Mouse (Mus musculus) MEL (cell line): ENCODE data around the gene Mxra7. TPM values are rescaled to one million over a fixed set of nuclear protein-coding genes. Genes with fewer than 3 reads are reported as not detected.

ENCODE experiments used
- DNase-seq: peaks from one replicate; pipeline ENCODE4 v3.0.0; 2011; ENCODE audit warnings: low read depth, low spot score
- H3K27ac ChIP-seq: 2 replicates; pipeline ENCODE4 v1.5.1; 2012; ENCODE audit warnings: low read depth, mild to moderate bottlenecking, control low read depth, low read length, moderate library complexity; ENCODE audit not compliant: control insufficient read depth
- H3K27me3 ChIP-seq, 2 experiments: fragments of 150-350 bp in 1 of 2; sonication (generic) in 1 of 2; 2 replicates each; pipeline ENCODE4 v1.6.1; 2012; ENCODE audit warnings: low read length in 2 of 2, mild to moderate bottlenecking in 2 of 2, improper control_type of control experiment in 1 of 2, moderate library complexity in 1 of 2; ENCODE audit not compliant: insufficient read depth in 2 of 2, control insufficient read depth in 1 of 2
- H3K36me3 ChIP-seq, 2 experiments: 2 replicates each; pipeline ENCODE4 v1.6.1; 2012 to 2014; ENCODE audit warnings: low read length in 2 of 2, improper control_type of control experiment in 1 of 2, inconsistent platforms in 1 of 2, mild to moderate bottlenecking in 1 of 2; ENCODE audit not compliant: insufficient read depth in 2 of 2, control insufficient read depth in 1 of 2
- H3K4me1 ChIP-seq, 2 experiments: fragments of 150-350 bp in 1 of 2; sonication (generic) in 1 of 2; 2 replicates each; pipeline ENCODE4 v1.6.1; 2012; ENCODE audit warnings: low read length in 2 of 2, improper control_type of control experiment in 1 of 2, mild to moderate bottlenecking in 1 of 2; ENCODE audit not compliant: insufficient read depth in 2 of 2, control insufficient read depth in 1 of 2
- H3K4me3 ChIP-seq, 2 experiments: fragments of 150-350 bp in 1 of 2; sonication (generic) in 1 of 2; 2 replicates each; pipeline ENCODE4 v1.5.1; 2012; ENCODE audit warnings: low read depth in 2 of 2, low read length in 2 of 2, mild to moderate bottlenecking in 2 of 2, moderate library complexity in 2 of 2, control low read depth in 1 of 2, improper control_type of control experiment in 1 of 2; ENCODE audit not compliant: control insufficient read depth in 1 of 2, insufficient read depth in 1 of 2
- H3K79me2 ChIP-seq: 2 replicates; pipeline ENCODE4 v1.6.1; 2012; ENCODE audit warnings: mild to moderate bottlenecking, low read length, moderate library complexity; ENCODE audit not compliant: control insufficient read depth, poor library complexity, insufficient read depth
- H3K9ac ChIP-seq: 2 replicates; pipeline ENCODE4 v1.6.1; 2012; ENCODE audit warnings: low read depth, mild to moderate bottlenecking, control low read depth, low read length, moderate library complexity; ENCODE audit not compliant: control insufficient read depth, poor library complexity, severe bottlenecking
- H3K9me3 ChIP-seq: fragments of 150-350 bp; sonication (generic); replicated peaks from 2 replicates; pipeline ENCODE4 v1.6.1; 2012; ENCODE audit warnings: mild to moderate bottlenecking, low read length, improper control_type of control experiment, moderate library complexity; ENCODE audit not compliant: insufficient read depth
- CHD1 ChIP-seq: IDR thresholded peaks from 2 replicates; pipeline ENCODE4 v1.6.1; 2012; ENCODE audit warnings: low read depth, mild to moderate bottlenecking, inconsistent platforms, low read length, improper control_type of control experiment
- CHD2 ChIP-seq: IDR thresholded peaks from 2 replicates; pipeline ENCODE4 v1.6.1; 2011; ENCODE audit warnings: low read length, improper control_type of control experiment
- CTCF ChIP-seq, 3 experiments: IDR thresholded peaks in 2 of 3; conservative IDR thresholded peaks in 1 of 3; 2 replicates each; pipeline ENCODE4 v1.5.1; 2011 to 2012; ENCODE audit warnings: low read length in 3 of 3, low read depth in 2 of 3, mild to moderate bottlenecking in 2 of 3, improper control_type of control experiment in 1 of 3, inconsistent platforms in 1 of 3, mixed read lengths in 1 of 3, moderate library complexity in 1 of 3; ENCODE audit not compliant: control insufficient read depth in 1 of 3, insufficient read depth in 1 of 3, poor library complexity in 1 of 3, severe bottlenecking in 1 of 3
- E2F4 ChIP-seq: IDR thresholded peaks from 2 replicates; pipeline ENCODE4 v1.6.1; 2011; ENCODE audit warnings: low read depth, low read length, improper control_type of control experiment, borderline replicate concordance
- ELF1 ChIP-seq: IDR thresholded peaks from 2 replicates; pipeline ENCODE4 v1.6.1; 2014; ENCODE audit warnings: low read depth, mild to moderate bottlenecking, inconsistent platforms, low read length, improper control_type of control experiment, moderate library complexity
- EP300 ChIP-seq, 2 experiments: IDR thresholded peaks; 2 replicates each; pipeline ENCODE4 v1.6.1; 2011; ENCODE audit warnings: improper control_type of control experiment in 2 of 2, low read length in 2 of 2, low read depth in 1 of 2, mild to moderate bottlenecking in 1 of 2
- GABPA ChIP-seq: IDR thresholded peaks from 2 replicates; pipeline ENCODE4 v1.6.1; 2012; ENCODE audit warnings: low read depth, mild to moderate bottlenecking, inconsistent platforms, low read length, improper control_type of control experiment, moderate library complexity
- JUND ChIP-seq: IDR thresholded peaks from 2 replicates; pipeline ENCODE4 v1.6.1; 2011; ENCODE audit warnings: low read depth, mild to moderate bottlenecking, improper control_type of control experiment, low read length
- KAT2A ChIP-seq: conservative IDR thresholded peaks from 2 replicates; pipeline ENCODE4 v1.6.1; 2012; ENCODE audit warnings: low read depth, low read length, improper control_type of control experiment, inconsistent platforms
- MAFK ChIP-seq: IDR thresholded peaks from 2 replicates; pipeline ENCODE4 v1.6.1; 2011; ENCODE audit warnings: low read depth, mild to moderate bottlenecking, low read length, improper control_type of control experiment, borderline replicate concordance
- MAX ChIP-seq: IDR thresholded peaks from 2 replicates; pipeline ENCODE4 v1.6.1; 2011; ENCODE audit warnings: low read length, improper control_type of control experiment
- MYB ChIP-seq: IDR thresholded peaks from 2 replicates; pipeline ENCODE4 v1.6.1; 2011; ENCODE audit warnings: mild to moderate bottlenecking, low read depth, low read length, improper control_type of control experiment
- MYC ChIP-seq: IDR thresholded peaks from 2 replicates; pipeline ENCODE4 v1.6.1; 2011; ENCODE audit warnings: low read depth, mild to moderate bottlenecking, low read length, improper control_type of control experiment, moderate library complexity
- NELFE ChIP-seq: IDR thresholded peaks from 2 replicates; pipeline ENCODE4 v1.6.1; 2011; ENCODE audit warnings: low read depth, low read length, improper control_type of control experiment
- NRF1 ChIP-seq: IDR thresholded peaks from 2 replicates; pipeline ENCODE4 v1.6.1; 2014; ENCODE audit warnings: low read depth, mild to moderate bottlenecking, inconsistent platforms, low read length, improper control_type of control experiment, moderate library complexity; ENCODE audit not compliant: poor library complexity, insufficient read depth, severe bottlenecking
- POLR2AphosphoS2 ChIP-seq: IDR thresholded peaks from 2 replicates; pipeline ENCODE4 v1.6.1; 2011; ENCODE audit warnings: low read length, improper control_type of control experiment
- POLR2AphosphoS5 ChIP-seq: IDR thresholded peaks from 2 replicates; pipeline ENCODE4 v1.6.1; 2012; ENCODE audit warnings: low read depth, borderline replicate concordance, mild to moderate bottlenecking, inconsistent platforms, low read length, moderate library complexity, mixed read lengths
- RAD21 ChIP-seq: IDR thresholded peaks from 2 replicates; pipeline ENCODE4 v1.6.1; 2011; ENCODE audit warnings: mild to moderate bottlenecking, low read depth, low read length, improper control_type of control experiment
- RCOR1 ChIP-seq: IDR thresholded peaks from 2 replicates; pipeline ENCODE4 v1.6.1; 2012; ENCODE audit warnings: low read depth, mild to moderate bottlenecking, inconsistent platforms, low read length, improper control_type of control experiment
- SIN3A ChIP-seq: IDR thresholded peaks from 2 replicates; pipeline ENCODE4 v1.6.1; 2012; ENCODE audit warnings: low read length, improper control_type of control experiment, inconsistent platforms
- SMC3 ChIP-seq: IDR thresholded peaks from 2 replicates; pipeline ENCODE4 v1.6.1; 2011; ENCODE audit warnings: low read depth, low read length, improper control_type of control experiment
- TCF12 ChIP-seq: IDR thresholded peaks from 2 replicates; pipeline ENCODE4 v1.6.1; 2014; ENCODE audit warnings: low read depth, mild to moderate bottlenecking, inconsistent platforms, low read length, improper control_type of control experiment, moderate library complexity
- UBTF ChIP-seq: IDR thresholded peaks from 2 replicates; pipeline ENCODE4 v1.6.1; 2012; ENCODE audit warnings: low read depth, mild to moderate bottlenecking, inconsistent platforms, low read length, improper control_type of control experiment, moderate library complexity, borderline replicate concordance; ENCODE audit not compliant: insufficient read depth
- ZKSCAN1 ChIP-seq: IDR thresholded peaks from 2 replicates; pipeline ENCODE4 v1.6.1; 2012; ENCODE audit warnings: low read depth, mild to moderate bottlenecking, inconsistent platforms, low read length, improper control_type of control experiment, moderate library complexity
- ZMIZ1 ChIP-seq: IDR thresholded peaks from 2 replicates; pipeline ENCODE4 v1.6.1; 2012; ENCODE audit warnings: low read depth, mild to moderate bottlenecking, inconsistent platforms, low read length, improper control_type of control experiment, moderate library complexity
- ZNF384 ChIP-seq: IDR thresholded peaks from 2 replicates; pipeline ENCODE4 v1.6.1; 2012; ENCODE audit warnings: low read depth, mild to moderate bottlenecking, inconsistent platforms, low read length, improper control_type of control experiment
- polyA plus RNA-seq, 2 experiments: library from polyadenylated mRNA; stranded (reverse) in 1 of 2; unstranded in 1 of 2; fragments of >175 nt in 1 of 2; fragments of >200 nt in 1 of 2; gene quantifications; 2 replicates each; pipeline versions ENCODE4 v1.2.1 to v1.2.4; 2012; ENCODE audit warnings: low replicate concordance in 2 of 2, low read depth in 1 of 2; ENCODE audit not compliant: insufficient read length in 2 of 2, insufficient read depth in 1 of 2, missing spikeins in 1 of 2
- total RNA-seq: library from RNA; depleted of rRNA; stranded (reverse); fragments of 300-350 nt; gene quantifications from 2 replicates; pipeline ENCODE4 v1.2.3, GENCODE M21; 2012

Mxra7 gene
- total and polyA plus RNA-seq, 3 experiments, result 2.7 to 9.3 TPM; not detected in 1

GRCm38 (mm10) chr11:116823255-116823654 lies 4.6 kb downstream of the Mxra7 start:
- H3K9ac ChIP-seq, result no peak overlapping the region
- H3K9me3 ChIP-seq, result no peaks in the 10 kb centered on the region
- no peak overlapping the region for H3K4me3 ChIP-seq
- TF ChIP-seq CHD2, result no peak
- no peak for TF ChIP-seq POLR2AphosphoS2
- no peak for TF ChIP-seq MYC
- no peak for TF ChIP-seq NELFE
- TF ChIP-seq SIN3A, result no peak
- TF ChIP-seq ELF1, result no peak
- TF ChIP-seq KAT2A, result no peak
- TF ChIP-seq TCF12, result no peak
- H3K79me2 ChIP-seq, result no peaks in the 10 kb centered on the region
- H3K27ac ChIP-seq, result no peak overlapping the region
- H3K36me3 ChIP-seq, result no peaks in the 10 kb centered on the region
- DNase-seq, result no peak
- H3K27me3 ChIP-seq, result no peaks in the 10 kb centered on the region; a peak in 2 of 4 replicates
- H3K4me1 ChIP-seq, result peaks cover 0 to 5% of the 10 kb centered on the region in 2 experiments; a peak in 2 of 4 replicates

GRCm38 (mm10) chr11:116822626-116823025 lies 5.2 kb downstream of the Mxra7 start:
- H3K4me3 ChIP-seq, result no peak overlapping the region
- no peaks in the 10 kb centered on the region; a peak in 2 of 4 replicates for H3K27me3 ChIP-seq
- H3K27ac ChIP-seq, result no peak overlapping the region
- no peaks in the 10 kb centered on the region for H3K79me2 ChIP-seq
- peaks cover 0 to 3% of the 10 kb centered on the region in 2 experiments; a peak in 1 of 4 replicates for H3K4me1 ChIP-seq
- no peaks in the 10 kb centered on the region for H3K36me3 ChIP-seq
- H3K9ac ChIP-seq, result no peak overlapping the region
- no peaks in the 10 kb centered on the region for H3K9me3 ChIP-seq
- no peak for TF ChIP-seq GABPA
- TF ChIP-seq UBTF, result no peak
- TF ChIP-seq POLR2AphosphoS5, result no peak
- no peak for TF ChIP-seq CHD2
- no peak for TF ChIP-seq SMC3
- TF ChIP-seq CTCF (IDR thresholded peaks at IDR 0.05 in 2 of 3, conservative IDR thresholded peaks at IDR 0.05 in 1 of 3; ENCODE audit: control insufficient read depth in 1 of 3, insufficient read depth in 1 of 3, low read depth in 2 of 3, low read length in 3 of 3, poor library complexity in 1 of 3, severe bottlenecking in 1 of 3), result no peak
- TF ChIP-seq NRF1, result no peak
- no peak for TF ChIP-seq JUND
- TF ChIP-seq ZKSCAN1, result no peak
- TF ChIP-seq, all 39 proteins: peak for 0
- no peak for DNase-seq

- Histone ChIP-seq H3K4me3 (no peak overlapping the region), H3K36me3 (no peaks in the 10 kb centered on the region), H3K79me2 (no peaks in the 10 kb centered on the region), H3K27me3 (no peaks in the 10 kb centered on the region; a peak in 2 of 4 replicates), H3K27ac (no peak overlapping the region), H3K4me1 (peaks cover 0 to 1% of the 10 kb centered on the region in 2 experiments; a peak in 1 of 4 replicates), H3K9ac (no peak overlapping the region), H3K9me3 (no peaks in the 10 kb centered on the region)
- no peak for DNase-seq
- TF ChIP-seq MYB (no peak), EP300 (IDR thresholded peaks at IDR 0.05; ENCODE audit: low read depth in 1 of 2, low read length in 2 of 2) (no peak), MYC (no peak), E2F4 (no peak), SIN3A (no peak), KAT2A (no peak), NELFE (no peak), MAX (no peak), RCOR1 (no peak), ZNF384 (no peak), ZMIZ1 (no peak), MAFK (no peak), RAD21 (no peak), CHD1 (no peak), UBTF (no peak), ELF1 (no peak)
Measured at GRCm38 (mm10) chr11:116822215-116822614, 5.6 kb downstream of the Mxra7 start.
